Mouse (Mus musculus) intestine, embryonic 16.5 days (tissue): ENCODE results near the gene Lrba. TPM values are rescaled to one million over a fixed set of nuclear protein-coding genes. Genes with fewer than 3 reads are reported as not detected.
A peak's percentile ranks its signal among the peaks of the same experiment; 100 is the strongest.

Experiments used
- ATAC-seq: fragments of 200-750 bp; cut with Nextera tagmentation; 2 replicates; pipeline ENCODE4 v1.8.0; 2017; ENCODE audit warnings: moderate TSS enrichment, moderate library complexity
- H3K27ac ChIP-seq: fragments of 300-500 bp; sonication (generic); 2 replicates; pipeline ENCODE4 v1.5.1; 2014; ENCODE audit warnings: mild to moderate bottlenecking, low read length
- H3K27me3 ChIP-seq: fragments of 300-500 bp; sonication (generic); replicated peaks from 2 replicates; pipeline ENCODE4 v1.6.1; 2014; ENCODE audit warnings: low read length, control low read depth, mixed read lengths; ENCODE audit not compliant: control insufficient read depth, insufficient read depth
- H3K36me3 ChIP-seq: fragments of 300-500 bp; sonication (generic); 2 replicates; pipeline ENCODE4 v1.6.1; 2014; ENCODE audit warnings: low read length, control low read depth; ENCODE audit not compliant: control insufficient read depth, insufficient read depth
- H3K4me1 ChIP-seq: fragments of 300-500 bp; sonication (generic); 2 replicates; pipeline ENCODE4 v1.6.1; 2014; ENCODE audit warnings: low read length, control low read depth, mixed read lengths; ENCODE audit not compliant: control insufficient read depth, insufficient read depth
- H3K4me2 ChIP-seq: fragments of 300-500 bp; sonication (generic); 2 replicates; pipeline ENCODE4 v1.6.1; 2014; ENCODE audit warnings: low read depth, low read length, control low read depth
- H3K4me3 ChIP-seq: fragments of 300-500 bp; sonication (generic); 2 replicates; pipeline ENCODE4 v1.5.1; 2014; ENCODE audit warnings: mild to moderate bottlenecking, low read length
- H3K9ac ChIP-seq: fragments of 300-500 bp; sonication (generic); 2 replicates; pipeline ENCODE4 v1.6.1; 2014; ENCODE audit warnings: low read depth, low read length
- H3K9me3 ChIP-seq: fragments of 300-500 bp; sonication (generic); 2 replicates; pipeline ENCODE4 v1.6.1; 2016; ENCODE audit warnings: low read length, control low read depth; ENCODE audit not compliant: control insufficient read depth
- WGBS: fragments of 180-500 bp; shearing (Covaris S2); extraction: QIAGEN DNeasy Blood & Tissue Kit; methylation state at CpG from one replicate; pipeline ENCODE4 v1.1.7; 2014; 5-methylcytosine and 5-hydroxymethylcytosine counted together
- polyA plus RNA-seq: library from polyadenylated mRNA; unstranded; fragments of >200 nt; fragmentation: Nextera tagmentation; extraction: Ambion mirVana; gene quantifications from 2 replicates; pipeline ENCODE4 v1.2.1, GENCODE M21; 2015

Gene Lrba
- polyA plus RNA-seq, 1 experiment from 2014 or later = 6.0 TPM

GRCm38 (mm10) chr3:86546471-86547250 lies 322.2 kb downstream of the Lrba start:
- Histone ChIP-seq H3K9me3 (no peaks in the 10 kb centered on the region), H3K27me3 (no peaks in the 10 kb centered on the region), H3K36me3 (no peaks in the 10 kb centered on the region), H3K9ac (peak overlapping the region; percentile 86), H3K27ac (peak overlapping the region; percentile 97), H3K4me3 (peak overlapping the region; percentile 59), H3K4me1 (0 out of 2 replicates have a peak, but pooled peaks cover 3% of the 10 kb centered on the region), H3K4me2 (peak overlapping the region; percentile 43)
- no peak for ATAC-seq
- 1% methylated on average over 45 of the region's 45 CpGs for WGBS

DNA sequence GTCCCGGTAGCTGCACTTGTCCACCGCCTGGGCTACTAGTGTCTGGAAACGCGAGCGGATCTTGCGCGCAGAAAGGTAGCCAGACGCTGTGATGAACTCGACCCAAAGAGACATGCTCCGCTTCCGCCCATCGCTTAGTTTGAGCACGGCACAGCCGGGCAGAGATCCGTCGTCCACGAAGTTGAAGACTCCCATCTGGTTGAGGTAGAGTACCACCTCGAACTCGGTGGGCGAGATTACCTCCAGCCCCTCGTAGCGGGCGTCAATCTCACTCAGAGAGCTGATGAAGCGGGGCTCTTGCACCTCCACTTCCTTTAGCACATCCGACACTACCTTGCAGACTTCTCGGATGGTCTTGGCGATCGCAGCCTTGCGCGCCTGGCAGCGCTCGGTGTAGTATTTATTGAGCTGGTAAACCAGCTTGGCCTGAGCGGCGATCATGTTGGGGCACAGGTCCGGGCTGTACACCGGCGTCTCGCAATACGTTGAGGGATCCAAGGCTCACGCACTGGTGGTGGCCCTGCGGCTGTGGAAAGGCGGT lies 322.8 kb downstream of the Lrba start:
- 4% methylated on average over 42 of the region's 42 CpGs for WGBS
- Histone ChIP-seq H3K9me3 (no peaks in the 10 kb centered on the region), H3K4me2 (peak overlapping the region; percentile 43), H3K36me3 (no peaks in the 10 kb centered on the region), H3K4me1 (no peaks in the 10 kb centered on the region), H3K27me3 (no peaks in the 10 kb centered on the region), H3K4me3 (peak overlapping the region; percentile 59), H3K27ac (peak overlapping the region; percentile 97), H3K9ac (peak overlapping the region; percentile 86)
- ATAC-seq = no peak

GRCm38 (mm10) chr3:86548091-86549015 lies 323.9 kb downstream of the Lrba start, which contains the start of gene Mab21l2:
TSS of gene Mab21l2 (minus strand) at chr3:86548629.
- Histone ChIP-seq H3K27ac (peak within 1 kb of the TSS; percentile 97), H3K9ac (peak within 1 kb of the TSS; percentile 86), H3K4me3 (peak within 1 kb of the TSS; percentile 59), H3K9me3 (no peaks in the 10 kb centered on the region), H3K27me3 (no peaks in the 10 kb centered on the region), H3K4me1 (no peaks in the 10 kb centered on the region), H3K4me2 (peak within 1 kb of the TSS; percentile 43), H3K36me3 (no peaks in the 10 kb centered on the region)
- 8% methylated on average over 25 of the region's 25 CpGs for WGBS
- peak; percentile 91 for ATAC-seq

- peak overlapping the region; percentile 36 for H3K4me3 ChIP-seq
- H3K4me1 ChIP-seq = no peaks in the 10 kb centered on the region
- peak overlapping the region; percentile 69 for H3K9ac ChIP-seq
- H3K9me3 ChIP-seq = no peaks in the 10 kb centered on the region
- no peaks in the 10 kb centered on the region for H3K36me3 ChIP-seq
- H3K27ac ChIP-seq = peak overlapping the region; percentile 86
- 17% methylated on average over 22 of the region's 22 CpGs for WGBS
- H3K27me3 ChIP-seq = no peaks in the 10 kb centered on the region
- ATAC-seq = peak; percentile 34; the same call in 1 of the 2 replicates
- peak overlapping the region; percentile 47 for H3K4me2 ChIP-seq
These were observed 326.0 kb downstream of the Lrba start for GRCm38 (mm10) chr3:86550301-86551010.

GRCm38 (mm10) chr3:86551011-86551728 lies 326.7 kb downstream of the Lrba start:
- Histone ChIP-seq H3K9ac (peak overlapping the region; percentile 69), H3K4me2 (peak overlapping the region; percentile 47), H3K9me3 (no peaks in the 10 kb centered on the region), H3K27me3 (no peaks in the 10 kb centered on the region), H3K36me3 (no peaks in the 10 kb centered on the region), H3K4me1 (no peaks in the 10 kb centered on the region), H3K4me3 (peak overlapping the region; percentile 36), H3K27ac (peak overlapping the region; percentile 86)
- no peak for ATAC-seq
- 33% methylated on average over 8 of the region's 8 CpGs for WGBS

- no peak for ATAC-seq
- H3K36me3 ChIP-seq = no peaks in the 10 kb centered on the region
- peak overlapping the region; percentile 36 for H3K4me3 ChIP-seq
- peak overlapping the region; percentile 66 for H3K9ac ChIP-seq
- no peaks in the 10 kb centered on the region for H3K9me3 ChIP-seq
- H3K4me2 ChIP-seq = peak overlapping the region; percentile 54
- H3K4me1 ChIP-seq = no peaks in the 10 kb centered on the region
- H3K27ac ChIP-seq = peak overlapping the region; percentile 89
- 50% methylated on average over 5 of the region's 5 CpGs for WGBS
- H3K27me3 ChIP-seq = no peaks in the 10 kb centered on the region
These were observed 327.7 kb downstream of the Lrba start for GRCm38 (mm10) chr3:86552170-86552569.

- H3K4me2 ChIP-seq = no peak overlapping the region
- no peaks in the 10 kb centered on the region for H3K9me3 ChIP-seq
- H3K9ac ChIP-seq = no peak overlapping the region
- H3K27me3 ChIP-seq = no peaks in the 10 kb centered on the region
- H3K36me3 ChIP-seq = no peaks in the 10 kb centered on the region
- ATAC-seq = no peak
- WGBS = 24% methylated on average over 1 of the region's 1 CpGs
- H3K4me3 ChIP-seq = no peak overlapping the region
- H3K4me1 ChIP-seq = no peaks in the 10 kb centered on the region
- H3K27ac ChIP-seq = no peak overlapping the region
These were observed 334.5 kb downstream of the Lrba start for GRCm38 (mm10) chr3:86558976-86559375.

GRCm38 (mm10) chr3:86559635-86560034 lies 335.2 kb downstream of the Lrba start:
- Histone ChIP-seq H3K27me3 (no peaks in the 10 kb centered on the region), H3K36me3 (no peaks in the 10 kb centered on the region), H3K4me1 (no peaks in the 10 kb centered on the region), H3K4me2 (no peak overlapping the region), H3K27ac (no peak overlapping the region), H3K9me3 (no peaks in the 10 kb centered on the region), H3K9ac (no peak overlapping the region), H3K4me3 (no peak overlapping the region)
- WGBS = 71% methylated on average over 4 of the region's 4 CpGs
- ATAC-seq = no peak
